9 mouse cellular contexts compared by ENCODE assay signal in genomic region chr12:13462397-13462796, GRCm38 (mm10).
DNase-seq lines count a peak whose midpoint lies in the region.
"Had no signal": no experiment of that assay in that cellular context is flagged by ENCODE, and none has a peak within 500 bp of the region (broad histone marks: within the 10 kb centered on the region; RNA-seq: fewer than 3 reads in every experiment).

No protein-coding gene starts in this region.

- peak; percentile 32 to 43 for DNase-seq in layer of hippocampus, adult 18-20 months (ENCODE audit: low spot score in 2 of 2)
- DNase-seq in layer of hippocampus, postnatal 10 days (ENCODE audit: low spot score in 2 of 2): no peak
- peak; percentile 10 for DNase-seq in CD4-positive helper T cell, adult 2 months (ENCODE audit: low read depth, low spot score)
- peak; percentile 18 to 20 for DNase-seq in adrenal gland, postnatal 36 days
- DNase-seq in left cerebral cortex, postnatal 14 days (ENCODE audit: low spot score in 2 of 2): peak; percentile 26 to 46
- no peak for DNase-seq in heart, postnatal 4 days
- DNase-seq in lung, postnatal 25 days (ENCODE audit: low spot score): no peak
- DNase-seq in kidney, adult 9 months: no peak
- DNase-seq: thymus, adult 18-20 months had no signal

- intact Hi-C loops in left cerebral cortex, postnatal 14 days (cut with DNase I): no loop called here

Comparison
In these comparisons a context has a peak if more than half of its experiments do, and no peak if none do; other contexts are left out.
1. DNase-seq: peak in layer of hippocampus, adult 18-20 months (2 of 2), CD4-positive helper T cell, adult 2 months (single experiment), adrenal gland, postnatal 36 days (2 of 2) and left cerebral cortex, postnatal 14 days (2 of 2); none in layer of hippocampus, postnatal 10 days (0 of 2), heart, postnatal 4 days (single experiment), lung, postnatal 25 days (single experiment) and kidney, adult 9 months (single experiment).